Mouse (Mus musculus) retina, postnatal 7 days (tissue): ENCODE results near the gene Btrc.
A peak's percentile ranks its signal among the peaks of the same experiment; 100 is the strongest.

Experiments used
- DNase-seq: peaks from one replicate; pipeline ENCODE4 v3.0.0-alpha.2; 2012; ENCODE audit warnings: low read depth, low spot score

The Btrc gene

DNA sequence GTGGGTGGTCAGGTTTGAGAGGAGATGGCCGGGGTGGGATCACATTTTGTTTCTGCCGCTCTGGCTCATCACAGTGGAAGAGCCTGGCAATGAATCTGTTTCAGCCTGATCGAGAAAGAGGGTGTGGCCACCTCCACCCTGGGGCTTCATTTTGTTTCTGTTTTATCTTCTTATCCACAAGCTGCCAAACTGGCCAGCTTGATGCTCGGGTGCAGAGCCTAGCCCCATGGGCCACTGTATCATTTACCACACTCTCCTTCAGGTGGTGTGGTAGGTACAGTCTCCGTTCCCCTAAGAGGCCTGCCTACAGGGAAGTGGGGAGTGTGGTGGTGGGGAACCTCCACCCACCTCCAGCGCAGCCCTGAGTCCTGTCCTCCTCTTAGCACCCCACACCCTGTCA, 209.5 kb downstream of the Btrc start:
- no peak for DNase-seq

DNA sequence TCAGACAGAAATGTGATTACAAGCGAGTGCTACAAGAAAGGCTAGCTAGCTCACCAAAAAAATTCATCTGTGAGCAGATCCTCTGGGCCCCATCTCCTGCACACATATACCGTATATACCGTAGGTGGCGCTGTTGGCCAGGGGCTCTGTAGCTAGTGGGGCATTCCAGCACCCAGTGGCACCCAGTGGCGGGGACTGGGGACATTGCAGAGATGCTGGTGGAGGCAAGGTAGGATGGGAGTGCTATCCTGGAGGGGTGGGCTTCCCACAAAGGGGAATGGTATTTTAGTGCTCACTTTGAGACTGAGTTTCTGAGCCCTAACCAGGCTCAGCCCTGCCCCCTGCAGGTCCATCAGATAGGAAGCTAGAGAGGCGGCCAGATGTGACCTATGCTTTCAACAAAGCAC, 210.3 kb downstream of the Btrc start:
- DNase-seq, result peak; percentile 67

DNA sequence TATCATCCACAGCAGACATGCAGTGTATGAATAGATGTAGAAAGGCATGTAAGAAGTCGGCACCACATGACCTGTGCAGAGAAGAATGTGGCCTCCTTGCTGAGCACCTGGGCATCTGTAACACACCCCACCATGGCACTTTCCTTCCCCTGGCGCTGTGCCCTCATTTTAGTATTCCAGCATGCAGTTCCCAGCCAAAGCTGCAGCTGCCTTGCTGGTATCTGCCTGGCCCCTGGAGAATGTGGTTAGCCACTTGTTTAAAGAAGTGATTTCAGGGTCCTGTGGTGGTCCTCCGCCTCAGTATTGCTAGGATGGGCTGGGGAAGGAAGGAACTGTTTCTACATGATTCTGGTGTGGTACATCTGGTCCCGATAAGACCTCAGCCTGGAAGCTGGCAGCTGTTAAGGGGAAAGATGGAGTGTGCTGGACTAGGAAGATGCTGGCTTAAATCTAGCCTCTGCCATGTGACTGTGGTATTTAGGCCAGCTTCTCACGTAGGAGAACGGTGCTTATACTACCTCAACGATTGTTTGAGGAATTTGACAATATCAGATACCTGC, 210.9 kb downstream of the Btrc start:
- no peak for DNase-seq

DNA sequence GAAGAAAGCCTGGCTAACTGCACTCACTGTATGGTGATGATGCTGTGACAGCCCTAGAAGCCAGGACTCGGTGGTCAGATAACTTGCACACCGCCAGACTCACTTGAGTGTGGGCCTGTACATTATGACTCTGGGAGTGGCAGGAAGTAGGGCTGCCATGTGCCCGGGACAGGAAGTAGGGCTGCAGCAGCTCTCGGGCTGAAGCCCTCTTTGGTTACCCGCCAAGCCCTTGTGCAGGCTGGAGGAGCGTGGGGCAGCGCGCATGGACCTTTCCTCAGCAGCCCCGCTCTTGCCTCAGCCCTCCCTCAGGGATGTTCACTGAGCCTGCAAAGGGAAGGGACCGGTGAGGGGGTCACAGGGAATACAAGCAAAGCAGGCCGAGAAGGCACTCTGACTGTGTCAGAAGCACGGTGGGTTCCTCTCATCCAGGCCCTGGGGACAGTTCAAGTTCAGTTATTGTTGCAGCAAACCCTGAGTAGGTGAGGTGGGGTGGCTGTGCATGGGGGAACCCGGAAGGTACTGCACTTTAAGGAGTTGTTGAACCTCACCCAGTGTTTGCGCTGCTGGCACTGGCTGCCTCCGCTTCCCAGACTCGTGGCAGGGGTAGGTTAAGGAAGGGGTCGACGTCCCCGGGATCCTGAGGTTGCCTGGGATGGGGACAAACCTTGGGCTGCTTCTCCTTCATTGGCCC, 211.6 kb downstream of the Btrc start:
- DNase-seq, result no peak

DNA sequence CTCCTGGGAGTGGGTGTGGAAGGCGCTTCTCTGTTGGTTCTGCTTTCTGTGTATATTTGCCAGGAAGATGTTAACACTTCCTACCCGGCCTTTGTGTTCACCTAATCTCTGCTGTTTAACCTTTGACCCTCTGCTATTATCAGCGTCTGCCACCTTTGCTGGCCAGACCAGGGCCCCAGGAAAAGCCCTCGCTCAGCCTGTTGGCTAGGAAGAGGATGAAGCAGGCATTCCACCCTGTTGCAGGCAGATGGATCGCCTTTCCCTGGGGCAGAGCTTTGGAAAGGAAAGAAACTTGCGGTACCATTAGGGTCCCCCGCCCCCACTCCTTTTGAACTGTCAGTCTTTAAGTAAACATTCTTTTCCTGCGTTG, 212.1 kb downstream of the Btrc start:
- DNase-seq, result no peak

DNA sequence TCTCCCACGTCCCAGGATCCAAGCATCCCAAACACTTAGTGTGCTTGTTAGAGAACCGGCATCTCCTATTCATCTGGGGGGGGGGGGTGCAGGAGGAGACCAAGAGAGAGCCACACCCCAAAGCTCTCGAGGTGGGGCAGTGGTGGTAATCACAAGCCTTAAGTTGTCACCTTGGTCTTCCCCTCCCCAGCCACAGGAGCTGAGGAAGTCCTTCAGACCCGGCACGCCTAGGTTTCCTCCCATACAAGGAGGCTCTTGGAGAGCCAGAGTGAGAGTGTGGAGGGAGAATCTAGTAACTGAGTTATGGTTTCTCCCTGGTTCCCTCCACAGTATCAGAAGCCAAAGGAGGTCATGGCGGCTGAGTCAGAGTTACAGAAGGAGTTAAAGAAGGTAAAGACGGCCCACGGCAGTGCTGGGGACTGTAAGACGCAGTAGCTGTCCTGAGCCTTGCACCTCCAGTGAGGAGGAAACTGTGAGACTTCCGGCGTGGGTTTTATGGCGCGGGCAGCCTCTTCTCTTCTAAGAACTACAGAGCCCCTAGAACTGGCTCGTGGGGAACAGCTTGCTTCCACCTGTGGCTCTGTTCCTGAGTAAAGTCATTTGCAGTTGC, 213.7 kb downstream of the Btrc start:
- no peak for DNase-seq

DNA sequence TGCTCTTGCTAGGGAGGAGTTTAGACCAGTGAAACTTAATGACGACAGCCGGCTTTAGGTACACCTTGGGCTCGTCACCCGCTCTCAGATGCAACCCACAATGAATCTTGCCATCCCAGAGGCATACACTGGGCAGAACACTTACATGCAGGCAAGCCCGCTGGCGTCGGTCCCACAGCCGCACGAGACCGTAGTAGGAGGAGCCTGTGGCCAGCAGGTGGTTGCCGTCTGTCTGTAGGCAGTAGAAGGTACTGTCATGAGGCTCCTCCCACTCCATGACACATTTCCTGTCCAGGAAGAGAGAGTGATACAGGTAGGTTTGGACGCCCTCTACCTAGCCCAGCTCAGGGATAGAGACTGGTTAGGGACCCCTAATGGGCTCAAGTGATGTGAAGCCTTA, 215.4 kb downstream of the Btrc start:
- no peak for DNase-seq

DNA sequence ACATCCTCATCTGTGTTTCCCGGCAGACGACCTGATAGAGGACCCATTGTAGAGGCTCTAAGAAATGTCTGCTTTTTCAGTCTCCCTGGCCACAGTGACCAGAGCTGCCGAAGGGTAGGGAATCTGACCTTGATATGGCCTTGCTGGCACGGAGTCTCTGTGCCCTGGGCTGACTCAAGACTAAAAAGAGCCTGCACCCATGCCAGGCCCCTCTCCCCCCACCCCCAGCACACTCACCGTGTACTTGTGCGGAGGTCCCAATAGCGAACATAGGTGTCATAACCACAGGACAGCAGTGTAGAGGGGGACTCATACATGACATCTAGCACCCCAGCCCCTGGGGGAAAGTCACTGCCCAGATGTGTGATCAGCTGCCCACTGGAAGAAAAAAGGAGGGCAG, 215.9 kb downstream of the Btrc start:
- DNase-seq, result no peak
